Mouse (Mus musculus) stomach, embryonic 16.5 days (tissue): Measurements from ENCODE around the gene Tspan18. TPM values are rescaled to one million over a fixed set of nuclear protein-coding genes. Genes with fewer than 3 reads are reported as not detected.

Experiments
- ATAC-seq: fragments of 200-750 bp; cut with Nextera tagmentation; 2 replicates; pipeline ENCODE4 v1.8.0; 2017; ENCODE audit warnings: moderate number of reproducible peaks, moderate TSS enrichment; ENCODE audit not compliant: insufficient read depth, low FRiP score
- H3K27ac ChIP-seq: fragments of 300-500 bp; sonication (generic); 2 replicates; pipeline ENCODE4 v1.5.1; 2014; ENCODE audit warnings: low read length
- H3K27me3 ChIP-seq: fragments of 300-500 bp; sonication (generic); 2 replicates; pipeline ENCODE4 v1.6.1; 2014; ENCODE audit warnings: low read length, control low read depth, mixed read lengths; ENCODE audit not compliant: control insufficient read depth, insufficient read depth
- H3K36me3 ChIP-seq: fragments of 300-500 bp; sonication (generic); 2 replicates; pipeline ENCODE4 v1.6.1; 2014; ENCODE audit warnings: low read length; ENCODE audit not compliant: control insufficient read depth, insufficient read depth
- H3K4me1 ChIP-seq: fragments of 300-500 bp; sonication (generic); 2 replicates; pipeline ENCODE4 v1.6.1; 2014; ENCODE audit warnings: low read length, control low read depth, mixed read lengths; ENCODE audit not compliant: control insufficient read depth, insufficient read depth
- H3K4me2 ChIP-seq: fragments of 300-500 bp; sonication (generic); 2 replicates; pipeline ENCODE4 v1.6.1; 2014; ENCODE audit warnings: low read depth, low read length, mixed read lengths
- H3K4me3 ChIP-seq: fragments of 300-500 bp; sonication (generic); replicated peaks from 2 replicates; pipeline ENCODE4 v1.5.1; 2014; ENCODE audit warnings: mild to moderate bottlenecking, low read length
- H3K9ac ChIP-seq: fragments of 300-500 bp; sonication (generic); 2 replicates; pipeline ENCODE4 v1.6.1; 2014; ENCODE audit warnings: low read length
- H3K9me3 ChIP-seq: fragments of 300-500 bp; sonication (generic); replicated peaks from 2 replicates; pipeline ENCODE4 v1.6.1; 2016; ENCODE audit warnings: low read length, control low read depth; ENCODE audit not compliant: control insufficient read depth
- WGBS: fragments of 180-500 bp; shearing (Covaris S2); extraction: QIAGEN DNeasy Blood & Tissue Kit; methylation state at CpG from one replicate; pipeline ENCODE4 v1.1.7; 2014; 5-methylcytosine and 5-hydroxymethylcytosine counted together
- polyA plus RNA-seq: library from polyadenylated mRNA; unstranded; fragments of >200 nt; fragmentation: Nextera tagmentation; extraction: Ambion mirVana; gene quantifications from 2 replicates; pipeline ENCODE4 v1.2.1, GENCODE M21; 2015

Gene Tspan18
- polyA plus RNA-seq, 1 experiment from 2014 or later, result 15.3 TPM

DNA sequence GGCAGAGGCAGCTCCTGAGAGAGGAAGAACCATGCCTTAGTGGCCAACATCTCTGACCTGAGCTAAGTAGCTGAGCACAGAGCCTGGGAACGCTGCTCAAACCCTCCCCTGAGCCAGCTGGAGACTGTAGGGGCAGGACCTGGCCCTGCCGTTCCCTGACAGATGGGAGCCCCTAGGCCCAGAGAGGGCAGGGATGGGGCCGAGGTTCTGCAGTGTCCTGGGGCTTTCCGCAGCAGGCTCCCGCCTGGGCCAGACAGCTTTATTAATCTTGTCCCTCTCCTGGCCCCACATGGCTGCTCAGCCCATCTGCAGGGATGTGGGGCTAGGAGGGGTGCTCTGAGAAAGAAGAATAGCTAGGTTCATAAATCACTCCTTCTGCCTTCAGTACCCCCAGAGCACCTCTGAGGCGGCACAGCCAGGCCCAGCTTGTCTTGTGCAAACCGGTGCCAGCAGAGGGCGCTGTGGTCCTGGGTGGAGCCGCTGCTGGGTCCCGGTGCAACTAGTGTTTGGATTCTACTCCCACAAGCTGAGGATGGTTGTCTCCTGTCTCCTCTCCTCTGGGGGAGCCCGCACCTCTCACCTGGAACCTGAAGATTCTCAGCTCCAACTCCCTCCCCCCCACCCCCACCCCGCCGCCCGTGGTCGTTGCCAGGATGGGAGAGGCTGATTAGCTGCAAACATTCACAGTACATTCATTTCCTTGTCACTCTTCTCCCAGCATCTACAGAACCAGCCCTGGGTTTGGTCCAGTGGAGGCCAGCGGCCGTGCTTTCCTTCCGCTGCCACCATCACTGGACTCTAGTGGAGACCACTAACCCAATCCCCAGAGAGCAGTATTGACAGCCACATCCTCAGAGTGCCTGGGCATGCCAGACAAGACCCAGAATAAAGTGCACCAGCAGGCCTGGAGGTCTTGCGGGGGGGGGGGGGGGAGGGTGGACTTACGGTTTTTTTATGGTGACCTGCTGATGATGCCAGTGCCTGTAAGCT is 107.4 kb downstream of the Tspan18 start:
- Histone ChIP-seq H3K9ac (peak overlapping the region; percentile 56), H3K36me3 (no peaks in the 10 kb centered on the region), H3K27me3 (no peaks in the 10 kb centered on the region), H3K4me2 (peak overlapping the region; percentile 28; the same call in 1 of the 2 replicates), H3K9me3 (no peaks in the 10 kb centered on the region), H3K27ac (peak overlapping the region; percentile 45; the same call in 1 of the 2 replicates), H3K4me3 (no peak overlapping the region), H3K4me1 (peaks cover 24% of the 10 kb centered on the region)
- ATAC-seq, result peak; percentile 66; the same call in 1 of the 2 replicates
- WGBS, result 15% methylated on average over 19 of the region's 20 CpGs

DNA sequence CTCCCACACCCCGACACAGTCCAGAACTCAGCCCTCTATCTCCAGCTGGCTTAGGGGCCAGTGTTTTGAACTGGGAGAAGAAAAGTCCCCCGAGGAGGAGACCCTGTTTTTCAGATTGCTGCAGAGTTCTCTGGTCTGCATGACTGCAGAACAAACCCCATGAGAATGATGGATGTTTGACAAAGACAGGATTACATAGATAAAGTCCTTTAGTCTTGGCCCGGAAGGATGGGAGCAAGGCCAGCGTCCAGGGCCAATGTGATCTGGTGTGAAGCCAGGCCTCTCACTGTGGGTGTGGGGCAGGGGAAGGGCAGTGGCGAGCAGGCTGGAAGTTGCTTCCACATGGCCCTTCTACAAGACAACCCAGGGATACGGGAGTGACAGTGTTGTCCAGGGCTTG is 110.8 kb downstream of the Tspan18 start:
- Histone ChIP-seq H3K4me1 (peaks cover 21% of the 10 kb centered on the region), H3K27me3 (no peaks in the 10 kb centered on the region), H3K4me2 (no peak overlapping the region), H3K27ac (no peak overlapping the region), H3K4me3 (no peak overlapping the region), H3K9me3 (no peaks in the 10 kb centered on the region), H3K9ac (no peak overlapping the region), H3K36me3 (no peaks in the 10 kb centered on the region)
- WGBS, result 35% methylated on average over 6 of the region's 6 CpGs
- no peak for ATAC-seq

GRCm38 (mm10) chr2:93220447-93220846 is 113.9 kb downstream of the Tspan18 start:
- no peaks in the 10 kb centered on the region for H3K36me3 ChIP-seq
- H3K27ac ChIP-seq, result no peak overlapping the region
- ATAC-seq, result no peak
- WGBS, result 62% methylated on average over 5 of the region's 5 CpGs
- H3K9ac ChIP-seq, result no peak overlapping the region
- no peak overlapping the region for H3K4me2 ChIP-seq
- no peaks in the 10 kb centered on the region for H3K9me3 ChIP-seq
- H3K27me3 ChIP-seq, result no peaks in the 10 kb centered on the region
- no peak overlapping the region for H3K4me3 ChIP-seq
- H3K4me1 ChIP-seq, result peaks cover 10% of the 10 kb centered on the region

DNA sequence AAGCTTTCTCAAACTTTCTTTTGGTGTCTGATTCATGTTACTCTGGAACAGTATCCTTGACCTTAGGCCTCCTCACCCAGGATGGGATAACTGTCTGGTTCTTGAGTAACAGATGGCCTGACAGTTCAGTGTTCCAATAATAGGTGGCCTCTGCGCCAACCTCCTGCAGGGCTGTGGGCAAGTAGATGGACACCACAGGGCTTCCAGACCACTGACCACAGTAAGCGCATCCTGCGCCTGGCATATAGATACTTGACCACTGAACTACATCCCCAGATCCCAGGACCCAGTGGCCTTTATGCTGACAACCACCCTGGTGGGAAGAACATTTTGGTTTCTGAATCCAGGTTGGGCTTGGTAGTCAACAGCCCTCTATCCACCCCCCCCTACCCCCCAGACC is 114.7 kb downstream of the Tspan18 start:
- Histone ChIP-seq H3K27me3 (no peaks in the 10 kb centered on the region), H3K27ac (no peak overlapping the region), H3K4me1 (peaks cover 10% of the 10 kb centered on the region), H3K9ac (no peak overlapping the region), H3K4me3 (no peak overlapping the region), H3K36me3 (no peaks in the 10 kb centered on the region), H3K9me3 (no peaks in the 10 kb centered on the region), H3K4me2 (no peak overlapping the region)
- no peak for ATAC-seq
- 94% methylated on average over 3 of the region's 3 CpGs for WGBS

- Histone ChIP-seq H3K9ac (0 out of 2 replicates have a peak overlapping the region, but pooled peaks have one; percentile 5), H3K4me3 (no peak overlapping the region), H3K4me1 (peaks cover 10% of the 10 kb centered on the region), H3K4me2 (no peak overlapping the region), H3K36me3 (no peaks in the 10 kb centered on the region), H3K27me3 (no peaks in the 10 kb centered on the region), H3K9me3 (no peaks in the 10 kb centered on the region), H3K27ac (no peak overlapping the region)
- no peak for ATAC-seq
- 65% methylated on average over 7 of the region's 7 CpGs for WGBS
Observed at GRCm38 (mm10) chr2:93218353-93218990, 115.8 kb downstream of the Tspan18 start.

DNA sequence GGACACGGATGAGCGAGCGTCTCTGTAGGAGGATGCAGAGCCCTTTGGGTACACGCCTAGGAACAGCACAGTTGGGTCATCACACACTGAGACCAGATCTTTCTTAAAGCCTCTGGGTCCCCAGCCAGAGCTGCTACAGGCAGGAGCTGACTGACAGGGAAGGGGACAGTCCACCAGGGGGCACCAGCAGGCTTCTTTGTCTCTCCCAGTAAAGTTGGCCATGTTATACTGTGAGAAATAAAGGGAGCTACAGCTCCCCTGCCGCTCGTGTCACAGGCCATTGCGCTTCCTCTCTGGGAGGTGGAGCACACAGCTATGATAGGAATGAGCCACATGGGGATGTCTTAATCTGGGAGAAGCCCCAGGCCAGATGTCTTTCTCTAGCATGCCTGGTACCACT is 117.3 kb downstream of the Tspan18 start:
- 19% methylated on average over 7 of the region's 7 CpGs for WGBS
- H3K27me3 ChIP-seq, result no peaks in the 10 kb centered on the region
- H3K27ac ChIP-seq, result peak overlapping the region; percentile 6; the same call in 1 of the 2 replicates
- no peak overlapping the region for H3K4me3 ChIP-seq
- no peaks in the 10 kb centered on the region for H3K36me3 ChIP-seq
- no peak overlapping the region for H3K4me2 ChIP-seq
- H3K4me1 ChIP-seq, result peaks cover 10% of the 10 kb centered on the region
- H3K9me3 ChIP-seq, result no peaks in the 10 kb centered on the region
- ATAC-seq, result peak; percentile 77; the same call in 1 of the 2 replicates
- H3K9ac ChIP-seq, result 0 out of 2 replicates have a peak overlapping the region, but pooled peaks have one; percentile 16

DNA sequence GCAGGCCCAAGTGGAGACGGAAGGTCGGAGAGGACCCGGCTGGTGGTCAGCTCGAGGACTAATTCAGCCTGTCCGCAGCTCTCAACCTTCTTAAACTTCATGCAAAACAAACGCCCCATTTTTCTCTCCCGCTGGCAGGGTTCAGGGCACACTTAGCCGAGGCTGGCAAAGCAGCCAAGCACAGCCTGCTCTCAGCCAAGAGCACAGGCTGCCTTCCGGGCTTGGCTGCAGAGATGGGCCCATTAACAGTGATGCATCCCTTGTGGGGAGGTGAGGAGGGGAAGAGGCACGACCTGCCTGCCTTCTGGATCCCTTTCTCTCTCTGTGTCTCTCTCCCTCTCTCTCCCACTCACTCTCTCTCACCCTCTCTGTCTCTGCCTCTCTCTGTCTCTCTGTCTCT is 118.5 kb downstream of the Tspan18 start:
- H3K27ac ChIP-seq, result no peak overlapping the region
- 77% methylated on average over 10 of the region's 10 CpGs for WGBS
- no peak overlapping the region for H3K4me2 ChIP-seq
- no peak overlapping the region for H3K4me3 ChIP-seq
- ATAC-seq, result no peak
- no peak overlapping the region for H3K9ac ChIP-seq
- no peaks in the 10 kb centered on the region for H3K27me3 ChIP-seq
- H3K36me3 ChIP-seq, result no peaks in the 10 kb centered on the region
- peaks cover 10% of the 10 kb centered on the region for H3K4me1 ChIP-seq
- no peaks in the 10 kb centered on the region for H3K9me3 ChIP-seq

DNA sequence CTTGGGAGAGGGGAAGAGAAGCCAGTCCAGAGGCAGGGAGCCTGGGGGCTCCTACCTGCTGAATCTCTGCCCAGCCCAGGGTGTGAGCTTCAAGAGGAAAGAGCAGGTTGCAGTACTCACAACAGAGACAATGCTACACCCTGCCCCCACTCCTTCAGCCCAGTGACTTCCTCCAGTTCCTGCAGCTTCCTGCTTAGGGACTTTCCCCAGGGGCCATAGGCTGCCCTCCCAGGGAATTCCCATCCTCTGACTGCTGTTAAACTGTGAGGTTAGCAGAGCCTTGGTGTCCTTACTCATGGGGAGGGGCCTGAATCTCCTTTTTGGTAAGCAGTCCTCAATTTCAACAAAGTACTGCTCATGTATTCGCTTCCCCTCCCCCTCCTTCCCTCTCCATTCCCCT is 120.1 kb downstream of the Tspan18 start:
- no peaks in the 10 kb centered on the region for H3K9me3 ChIP-seq
- no peak overlapping the region for H3K4me3 ChIP-seq
- WGBS, result 76% methylated on average over 1 of the region's 1 CpGs
- no peaks in the 10 kb centered on the region for H3K27me3 ChIP-seq
- no peak overlapping the region for H3K4me2 ChIP-seq
- H3K9ac ChIP-seq, result no peak overlapping the region
- H3K27ac ChIP-seq, result no peak overlapping the region
- no peaks in the 10 kb centered on the region for H3K36me3 ChIP-seq
- no peak for ATAC-seq
- H3K4me1 ChIP-seq, result peaks cover 10% of the 10 kb centered on the region

DNA sequence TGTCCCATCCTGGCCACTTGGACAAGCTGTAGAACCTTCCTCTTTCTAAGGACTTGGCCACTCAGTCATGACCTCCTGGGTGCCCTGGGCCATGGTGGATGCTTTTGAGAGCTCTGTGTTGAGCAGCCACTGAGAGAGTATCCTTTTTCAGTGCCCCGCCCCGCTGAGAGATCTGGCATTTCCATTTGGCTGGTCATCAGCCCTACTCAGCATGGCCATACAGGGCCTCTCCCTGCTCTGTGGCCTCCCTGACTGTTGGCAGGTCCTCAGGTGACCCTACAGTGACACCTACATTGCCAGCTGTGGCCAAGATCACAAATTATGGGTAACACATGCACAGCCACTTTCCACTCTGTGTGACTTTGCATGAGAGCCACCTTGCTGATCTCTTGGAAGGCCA is 121.4 kb downstream of the Tspan18 start:
- Histone ChIP-seq H3K36me3 (no peaks in the 10 kb centered on the region), H3K4me3 (no peak overlapping the region)
- 85% methylated on average over 2 of the region's 2 CpGs for WGBS

More for the DNA sequence above, 121.4 kb downstream of the Tspan18 start:
- Histone ChIP-seq H3K9ac (no peak overlapping the region), H3K4me2 (no peak overlapping the region), H3K27ac (no peak overlapping the region), H3K9me3 (no peaks in the 10 kb centered on the region), H3K4me1 (peaks cover 10% of the 10 kb centered on the region), H3K27me3 (no peaks in the 10 kb centered on the region)
- no peak for ATAC-seq
